Mouse (Mus musculus) CD8-positive naive resting alpha-beta T cell, adult 2 months (primary cell): ENCODE data around the gene Cabp4.
"Not testable (repeated sequence)": the region's sequence is repeated elsewhere in the genome, so short reads cannot be mapped to it uniquely, and the experiment has no call there.

ENCODE experiments used
- DNase-seq, 2 experiments: peaks; one replicate each; pipeline ENCODE4 v3.0.0; 2022; ENCODE audit warnings: low read depth in 2 of 2, low spot score in 2 of 2

The Cabp4 gene

DNA sequence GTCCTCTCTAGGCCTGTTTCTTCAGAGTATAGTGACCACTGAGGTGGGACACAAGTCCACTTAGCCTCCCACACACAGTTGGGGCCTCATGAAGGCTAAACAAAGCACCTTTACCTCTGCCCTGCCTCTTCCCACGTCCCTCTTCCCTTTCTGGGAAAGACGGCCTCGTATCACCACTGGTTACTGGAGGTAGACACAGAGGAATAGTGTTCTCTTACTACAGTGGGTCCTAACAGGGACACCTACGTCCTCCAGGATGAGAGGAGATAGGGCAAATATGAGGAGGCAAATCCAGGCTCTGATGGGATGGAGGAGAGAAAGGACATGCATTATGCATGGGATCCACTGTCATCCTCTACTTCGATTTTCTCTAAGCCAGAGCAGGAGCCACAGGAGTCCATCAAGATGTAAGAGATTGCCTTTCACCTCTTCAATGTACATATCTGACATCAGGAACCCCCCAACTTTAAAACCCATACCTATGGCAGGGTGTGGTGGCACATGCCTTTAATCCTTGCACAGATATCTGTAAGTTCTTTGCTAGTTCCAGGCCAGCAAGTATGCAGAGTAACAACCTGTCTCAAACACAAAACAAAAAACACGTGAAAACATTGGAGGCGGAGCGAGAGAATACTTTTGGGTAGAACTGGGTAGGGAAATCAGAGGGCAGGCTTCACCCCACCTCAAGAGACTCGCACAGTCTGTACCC is 4.1 kb upstream of the Cabp4 start:
- no peak for DNase-seq

DNA sequence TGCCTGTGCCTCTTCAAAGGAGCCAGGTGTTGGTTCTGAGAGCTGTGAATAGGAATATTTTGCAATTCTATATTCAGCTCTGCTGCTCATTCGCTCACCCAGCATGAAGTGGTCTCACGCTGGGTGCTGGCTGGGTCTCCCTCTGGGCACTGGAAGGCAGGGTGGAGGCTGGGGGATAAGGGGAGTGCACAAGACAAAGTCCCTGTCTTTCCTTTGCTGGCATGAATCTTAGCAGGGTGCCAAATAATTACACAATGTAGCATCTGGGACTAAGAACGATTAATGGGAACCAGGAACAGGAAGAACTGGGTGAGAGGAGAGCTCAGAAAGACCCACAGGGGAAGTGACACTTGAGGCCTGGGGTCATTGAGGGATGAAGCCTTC is 3.2 kb upstream of the Cabp4 start:
- DNase-seq, result no peak

DNA sequence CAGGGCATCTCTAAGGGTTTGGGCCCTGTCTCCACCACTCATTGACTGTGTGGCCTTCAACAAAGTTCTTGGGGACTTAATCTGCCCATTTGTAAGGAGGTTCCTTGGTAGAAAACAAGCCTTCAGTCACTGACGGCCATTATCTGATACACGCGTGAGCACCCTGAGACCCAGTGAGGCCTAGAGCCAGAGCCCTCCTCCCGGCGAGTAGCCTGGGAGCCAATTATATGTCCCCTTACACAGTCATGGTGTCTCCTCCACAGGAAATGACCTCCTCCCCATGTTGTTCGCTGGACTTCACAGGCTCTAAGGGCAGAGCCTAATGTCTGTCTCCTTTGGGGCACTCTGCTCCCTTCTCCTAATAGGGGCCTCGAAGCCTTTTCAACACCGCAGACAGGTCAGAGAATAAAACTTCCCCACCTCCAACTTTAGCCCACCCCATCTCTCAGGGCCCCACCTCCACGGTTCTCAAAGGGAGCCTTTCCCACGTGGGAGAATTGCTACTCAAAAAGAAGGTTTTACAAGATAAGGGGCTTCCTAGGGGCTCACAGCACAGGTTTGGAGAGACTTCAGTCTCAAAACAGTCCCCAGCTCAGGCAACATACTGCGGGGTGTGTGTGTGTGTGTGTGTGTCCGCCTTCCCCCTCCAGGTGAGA is 2.7 kb upstream of the Cabp4 start:
- DNase-seq, result no peak

DNA sequence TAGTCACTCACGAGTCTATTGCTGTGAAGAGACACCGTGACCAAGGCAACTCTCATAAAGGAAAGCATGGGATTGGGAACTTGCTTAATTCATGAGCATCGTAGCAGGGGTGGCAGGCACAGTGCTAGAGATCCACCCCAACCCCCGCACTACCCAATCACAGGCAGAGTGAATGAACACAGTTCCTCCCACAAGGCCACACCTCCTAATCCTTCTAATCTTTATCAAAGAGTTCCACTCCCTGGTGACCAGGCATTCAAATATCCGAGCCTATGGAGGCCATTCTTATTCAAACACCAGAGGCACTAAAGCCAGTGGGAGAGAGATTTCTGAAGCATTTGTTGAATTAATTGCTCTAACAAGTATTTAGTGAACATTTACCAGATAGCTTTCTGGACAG is 2.1 kb upstream of the Cabp4 start:
- DNase-seq, result no peak

DNA sequence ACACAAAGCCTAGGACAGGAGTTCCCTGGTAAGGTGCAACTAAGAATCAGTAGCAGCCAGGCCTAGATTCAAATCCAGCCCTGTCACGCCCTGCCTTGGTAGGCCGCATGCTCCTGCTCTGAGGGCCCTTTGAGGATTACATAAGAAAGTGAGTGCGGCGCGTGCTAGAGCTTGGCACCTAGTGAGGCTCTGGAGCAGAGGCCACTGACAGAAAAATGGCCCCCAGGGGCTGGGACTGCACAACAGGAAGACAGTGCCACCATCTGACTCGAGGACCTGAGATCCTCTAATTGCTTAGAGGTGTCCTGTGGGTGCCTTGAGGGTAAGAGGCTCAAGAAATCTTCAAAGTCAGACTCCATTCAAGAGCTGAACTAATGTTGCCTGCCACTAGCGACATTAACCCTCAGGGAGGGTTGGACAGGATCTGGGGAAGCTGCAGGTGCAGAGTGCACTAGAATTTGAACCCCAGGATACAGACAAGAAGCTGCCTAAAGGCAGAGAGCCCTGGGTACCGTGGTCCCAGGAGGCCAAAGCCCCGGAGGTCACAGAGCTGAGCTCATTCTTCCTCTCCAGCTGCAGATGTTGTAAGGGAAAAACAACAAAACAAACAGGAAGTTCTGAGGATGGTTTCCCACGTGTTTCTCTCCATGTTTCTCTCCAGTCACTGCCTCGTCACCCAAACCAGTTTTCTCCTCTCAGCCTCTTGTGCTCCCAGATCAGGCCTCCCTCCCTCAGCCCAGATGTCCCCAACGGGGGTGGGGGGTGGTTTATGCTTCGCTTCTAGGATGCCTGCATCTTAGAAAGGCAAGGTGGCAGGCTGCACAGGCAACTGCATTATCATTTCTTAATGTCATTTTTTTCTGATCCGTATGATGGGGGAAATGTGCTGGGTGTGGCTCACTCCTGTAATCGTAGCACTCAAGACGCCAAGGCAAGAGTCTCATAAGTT is 991 bp upstream of the Cabp4 start:
- no peak for DNase-seq

DNA sequence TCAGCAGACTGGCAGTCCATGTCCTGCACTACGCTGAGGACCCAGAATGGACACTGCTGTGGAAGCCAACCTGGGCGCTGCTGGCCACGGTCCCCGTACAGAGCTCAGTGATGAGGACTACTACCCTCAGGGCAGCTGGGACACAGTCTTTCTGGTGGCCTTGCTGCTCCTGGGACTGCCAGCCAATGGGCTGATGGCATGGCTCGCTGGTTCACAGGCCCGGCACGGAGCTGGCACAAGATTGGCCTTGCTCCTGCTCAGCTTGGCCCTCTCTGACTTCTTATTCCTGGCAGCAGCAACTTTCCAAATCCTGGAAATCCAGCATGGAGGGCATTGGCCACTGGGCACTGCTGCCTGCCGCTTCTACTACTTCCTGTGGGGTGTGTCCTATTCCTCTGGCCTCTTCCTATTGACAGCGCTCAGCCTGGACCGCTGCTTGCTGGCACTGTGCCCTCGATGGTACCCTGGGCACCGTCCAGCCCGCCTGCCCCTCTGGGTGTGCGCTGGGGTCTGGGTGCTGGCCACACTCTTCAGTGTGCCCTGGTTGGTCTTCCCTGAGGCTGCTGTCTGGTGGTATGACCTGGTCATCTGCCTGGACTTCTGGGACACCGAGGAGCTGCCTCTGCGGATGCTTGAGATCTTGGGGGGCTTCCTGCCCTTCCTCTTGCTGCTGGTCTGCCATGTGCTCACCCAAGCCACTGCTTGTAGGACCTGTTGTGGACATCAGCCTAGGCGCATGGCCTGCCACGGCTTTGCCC is 1.2 kb downstream of the Cabp4 start:
- DNase-seq, result no peak

DNA sequence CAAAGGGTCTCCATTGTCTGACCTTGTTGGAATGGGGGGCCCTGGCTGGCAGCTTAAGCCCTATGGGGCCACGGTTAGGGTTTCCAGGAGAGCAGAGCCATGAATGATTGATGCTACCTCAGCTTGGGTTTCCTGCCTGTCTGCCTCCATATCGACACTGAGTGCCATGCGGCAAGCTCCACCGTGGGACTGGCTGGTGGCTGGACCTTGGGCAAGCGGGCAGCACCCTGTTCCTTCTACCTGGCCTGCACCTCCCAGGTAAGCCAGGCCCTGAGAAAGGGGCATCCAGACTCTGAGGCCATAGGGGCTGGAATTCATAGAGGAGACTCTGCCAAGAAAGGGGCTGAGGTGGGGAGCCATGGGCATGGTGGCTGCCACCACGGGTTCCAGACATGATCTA is 3.7 kb downstream of the Cabp4 start:
- no peak for DNase-seq

DNA sequence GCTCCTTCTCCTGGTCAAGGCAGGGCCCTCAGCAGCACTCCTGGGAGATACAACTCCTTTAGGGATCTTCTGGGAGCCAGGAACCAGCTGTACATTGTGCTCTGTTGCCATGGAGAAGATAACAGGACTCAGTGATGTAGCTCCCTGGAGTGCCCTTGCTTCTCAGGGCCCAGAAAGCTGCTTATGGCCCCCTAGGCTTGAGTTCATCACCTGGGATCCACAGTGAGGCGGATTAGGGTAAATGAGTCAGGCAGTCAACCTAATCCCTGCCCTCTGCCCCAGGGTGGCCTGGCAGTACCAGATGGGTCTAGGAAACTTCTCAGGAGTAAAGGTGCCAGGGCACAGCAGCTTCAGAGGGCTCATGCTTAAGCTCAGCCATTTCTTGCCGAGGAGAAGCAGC is 4.4 kb downstream of the Cabp4 start, which contains the start of gene Gpr152:
Gene Gpr152 (plus strand): TSS at position 342 of the 400 bp plus-strand sequence.
- no peak for DNase-seq

DNA sequence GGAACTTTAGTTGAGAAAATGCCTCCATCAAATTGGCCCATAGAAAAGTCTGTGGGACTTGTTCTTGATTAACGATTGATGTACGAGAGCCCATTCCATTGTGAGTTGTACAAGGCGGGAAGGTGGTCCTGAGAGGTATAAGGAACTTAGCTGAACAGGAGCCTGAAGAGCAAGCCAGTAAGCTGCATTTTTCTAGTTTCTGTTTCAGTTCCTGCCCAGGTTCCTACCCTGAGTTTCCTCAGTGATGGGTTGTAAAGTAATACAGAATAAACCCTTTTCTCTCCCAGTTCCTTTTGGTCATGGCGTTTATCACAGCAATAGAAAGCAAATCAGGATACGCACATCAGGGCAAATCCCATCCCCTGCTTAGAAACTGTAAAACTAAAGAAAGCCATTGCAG is 5.9 kb downstream of the Cabp4 start:
- DNase-seq, result no peak

DNA sequence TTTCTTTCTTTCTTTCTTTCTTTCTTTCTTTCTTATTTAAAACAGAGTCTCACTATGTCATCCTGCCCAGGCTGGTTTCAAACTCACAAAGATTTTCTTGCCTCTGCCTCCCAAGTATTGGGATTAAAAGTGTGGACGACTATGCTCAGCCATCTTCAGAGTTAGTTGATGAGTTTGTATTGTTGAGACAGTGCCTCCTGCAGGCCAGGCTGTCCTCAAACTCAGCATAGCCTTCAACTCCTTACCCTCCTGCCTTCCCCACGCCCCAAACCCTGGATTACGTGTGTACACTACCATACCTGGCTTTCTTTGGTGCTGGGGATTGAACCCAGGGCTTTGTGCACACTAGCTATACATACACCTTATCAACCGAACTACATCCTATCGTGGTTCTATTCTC is 7.4 kb downstream of the Cabp4 start:
- no peak for DNase-seq

DNA sequence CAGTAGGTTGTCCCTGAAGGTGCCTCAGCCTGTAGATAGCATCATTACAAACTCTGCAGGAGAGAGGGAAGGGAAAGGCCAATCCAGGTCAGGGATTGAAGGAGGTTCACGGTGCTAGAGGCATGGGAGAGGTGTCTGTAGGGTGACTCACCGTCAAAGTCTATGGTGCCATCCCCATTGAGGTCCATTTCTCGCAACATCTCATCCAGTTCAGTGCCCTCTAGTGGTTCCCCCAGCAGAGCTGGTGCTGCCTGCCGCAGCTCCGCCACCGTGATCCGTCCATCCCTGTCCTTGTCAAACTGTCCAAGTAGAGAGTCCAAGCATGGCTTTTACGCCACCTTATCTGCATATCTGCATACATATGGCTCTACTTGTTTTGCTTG is 7.9 kb downstream of the Cabp4 start:
- DNase-seq, result not testable (repeated sequence)

DNA sequence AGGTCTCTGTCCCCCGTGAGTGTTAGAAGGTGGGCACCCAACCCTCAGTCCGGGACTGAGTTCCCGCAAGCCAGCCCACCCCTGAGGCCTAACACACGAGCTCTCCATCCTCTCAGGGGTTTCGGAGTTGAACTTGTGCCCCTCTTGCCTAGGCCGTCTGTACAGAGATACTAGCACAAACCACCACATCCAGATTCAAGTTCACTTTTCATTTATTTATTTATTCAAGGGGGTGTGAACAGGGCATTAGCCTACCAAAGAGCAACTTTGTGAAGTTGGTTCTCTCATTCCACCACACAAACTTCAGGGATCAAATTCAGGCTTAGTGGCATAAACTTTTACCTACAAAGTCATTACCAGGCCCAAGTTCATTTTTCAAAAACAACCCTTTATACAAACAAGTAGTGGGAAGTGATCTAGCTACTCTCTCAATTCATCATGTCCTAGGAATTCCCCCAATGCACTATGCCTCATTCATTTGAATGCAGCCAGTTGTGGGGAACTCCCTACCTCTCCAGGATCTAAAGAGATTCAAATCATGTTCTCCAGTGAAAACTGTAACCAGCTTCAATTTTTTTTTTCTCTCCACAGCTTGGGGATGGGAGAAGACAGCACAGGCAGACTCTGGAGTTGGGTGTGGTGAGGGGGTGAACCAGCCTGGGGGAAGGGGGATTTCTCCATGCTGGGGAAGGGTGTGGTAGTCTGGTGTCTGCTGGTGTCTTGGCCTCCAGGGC is 8.4 kb downstream of the Cabp4 start:
- not testable (repeated sequence) for DNase-seq

DNA sequence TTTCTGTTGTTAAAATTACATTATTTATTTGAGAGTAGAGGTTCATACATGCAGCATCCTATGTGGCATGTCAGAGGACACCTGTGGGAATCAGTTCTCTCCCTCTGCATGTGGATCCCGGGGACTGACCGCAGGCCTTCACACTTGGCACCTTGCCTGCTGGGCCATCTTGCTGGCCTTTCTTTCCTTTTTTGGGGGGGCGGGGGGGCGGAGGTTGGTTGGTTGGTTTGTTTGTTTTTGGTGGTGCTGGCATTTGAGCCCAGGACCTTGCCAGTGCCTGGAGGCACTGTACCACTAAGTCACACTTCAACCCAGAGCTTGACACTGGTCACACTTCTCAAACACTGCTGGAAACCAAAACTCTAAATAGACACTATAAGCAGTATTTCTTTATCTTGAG is 9.5 kb downstream of the Cabp4 start:
- DNase-seq, result no peak

DNA sequence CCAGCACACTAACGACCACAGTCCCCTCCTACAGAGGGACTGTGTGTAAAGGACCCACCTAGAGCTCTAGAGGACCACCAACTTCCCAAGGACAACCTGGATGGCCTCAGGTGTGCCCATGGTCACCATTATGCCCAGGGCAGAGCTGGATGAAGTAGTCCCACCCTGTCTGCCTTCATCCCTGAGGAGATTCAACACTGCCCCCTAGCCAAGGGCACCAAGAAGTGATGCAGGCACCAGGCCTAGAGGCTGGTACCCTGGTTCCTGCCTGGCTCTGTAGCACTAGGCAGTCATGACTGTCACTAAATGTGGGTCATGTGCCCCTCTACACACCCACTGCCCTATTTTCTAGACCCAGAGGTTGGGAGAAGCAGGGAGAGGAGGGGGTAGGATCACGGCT is 12.1 kb downstream of the Cabp4 start:
- no peak for DNase-seq

DNA sequence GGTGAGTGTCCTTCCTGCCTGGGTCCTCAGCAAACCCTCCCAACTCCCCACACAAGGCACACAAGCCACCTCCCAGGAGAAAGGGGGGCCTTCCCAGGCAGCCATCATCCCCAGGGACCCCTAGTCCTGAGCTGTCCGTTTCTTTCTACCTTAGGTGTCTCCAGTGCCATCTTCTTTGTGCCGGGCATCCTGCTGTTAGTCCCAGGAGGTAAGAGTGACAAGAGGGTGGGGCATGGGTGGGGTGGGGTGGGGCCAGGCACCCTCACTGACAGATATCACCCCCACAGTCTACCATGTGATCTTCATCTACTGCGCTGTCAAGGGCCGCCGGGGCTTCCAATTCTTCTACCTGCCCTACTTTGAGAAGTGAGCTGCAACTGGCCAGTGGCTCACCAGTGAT is 12.8 kb downstream of the Cabp4 start:
- no peak for DNase-seq

DNA sequence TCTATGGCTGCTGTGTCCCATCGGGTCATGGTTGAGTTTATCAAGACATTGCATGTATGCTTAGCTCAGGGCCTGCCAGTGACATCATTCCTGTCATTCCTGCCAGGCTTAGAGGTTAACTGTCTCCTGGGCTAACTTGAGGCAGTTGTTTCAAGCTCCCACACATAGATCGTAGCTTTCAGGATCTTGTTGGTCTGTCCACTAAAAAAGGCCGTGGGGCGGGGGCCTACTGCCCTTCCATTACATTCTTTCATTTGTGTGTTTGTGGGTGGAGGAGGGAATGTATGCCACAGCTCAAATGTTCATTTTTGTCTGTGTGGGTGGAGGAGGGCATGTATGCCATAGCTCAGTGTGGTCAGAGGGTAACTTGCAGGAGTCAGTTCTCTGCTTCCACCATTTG is 13.7 kb downstream of the Cabp4 start:
- DNase-seq, result no peak

DNA sequence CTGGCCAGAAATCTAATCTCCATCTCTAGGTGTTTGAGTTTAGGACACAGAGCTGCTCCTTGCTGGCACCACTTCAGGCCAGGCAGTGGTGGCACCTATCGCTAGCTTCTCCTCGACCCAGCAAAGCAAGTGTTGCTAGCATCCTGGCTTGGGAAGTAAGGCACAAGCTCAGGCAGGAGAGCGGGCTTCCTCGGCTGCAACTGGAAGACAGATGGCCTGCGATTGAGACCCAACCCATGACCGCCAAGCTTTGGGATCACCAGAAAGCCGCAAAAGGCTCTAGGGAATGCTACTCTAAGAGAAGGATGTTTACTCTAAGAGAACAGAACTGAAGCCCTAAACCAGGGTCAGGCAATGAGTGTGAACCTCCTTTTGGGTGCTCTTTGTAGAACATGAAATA is 14.4 kb downstream of the Cabp4 start:
- no peak for DNase-seq

DNA sequence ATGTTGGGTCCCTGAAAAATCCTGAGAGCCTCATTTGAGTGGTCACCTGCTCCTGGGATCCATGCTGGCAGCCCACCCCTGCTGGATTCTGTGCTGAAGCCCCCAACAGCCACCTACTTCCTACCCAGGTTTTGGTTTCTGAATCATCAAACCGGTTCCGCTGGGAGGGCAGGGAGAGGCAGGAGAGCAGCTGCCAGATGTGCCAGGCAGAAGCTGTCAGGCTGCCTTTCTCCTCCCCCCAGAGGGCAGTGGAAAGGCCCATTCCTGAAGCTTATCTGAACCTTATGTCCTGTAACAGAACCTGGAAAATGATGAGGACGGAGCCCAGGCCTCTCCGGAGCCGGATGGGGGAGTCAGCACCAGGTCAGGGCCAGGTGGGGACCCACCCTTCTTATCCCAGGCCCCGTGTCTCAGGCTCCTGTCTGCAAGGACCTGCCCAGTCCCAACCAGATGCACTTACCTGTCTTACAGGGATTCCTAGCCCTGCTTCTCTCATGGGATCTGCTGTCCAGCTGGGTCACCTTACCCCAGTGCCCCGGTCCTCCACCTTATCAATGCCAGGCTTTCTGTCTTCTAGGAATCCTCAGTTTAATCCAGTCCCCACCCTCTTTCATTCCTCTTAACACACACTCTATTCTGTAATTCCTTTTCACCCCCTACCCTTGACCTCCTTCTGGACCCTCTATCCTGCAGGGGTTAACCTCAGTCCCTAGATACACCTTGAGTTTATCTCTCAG is 16.9 kb downstream of the Cabp4 start:
- DNase-seq, result no peak

DNA sequence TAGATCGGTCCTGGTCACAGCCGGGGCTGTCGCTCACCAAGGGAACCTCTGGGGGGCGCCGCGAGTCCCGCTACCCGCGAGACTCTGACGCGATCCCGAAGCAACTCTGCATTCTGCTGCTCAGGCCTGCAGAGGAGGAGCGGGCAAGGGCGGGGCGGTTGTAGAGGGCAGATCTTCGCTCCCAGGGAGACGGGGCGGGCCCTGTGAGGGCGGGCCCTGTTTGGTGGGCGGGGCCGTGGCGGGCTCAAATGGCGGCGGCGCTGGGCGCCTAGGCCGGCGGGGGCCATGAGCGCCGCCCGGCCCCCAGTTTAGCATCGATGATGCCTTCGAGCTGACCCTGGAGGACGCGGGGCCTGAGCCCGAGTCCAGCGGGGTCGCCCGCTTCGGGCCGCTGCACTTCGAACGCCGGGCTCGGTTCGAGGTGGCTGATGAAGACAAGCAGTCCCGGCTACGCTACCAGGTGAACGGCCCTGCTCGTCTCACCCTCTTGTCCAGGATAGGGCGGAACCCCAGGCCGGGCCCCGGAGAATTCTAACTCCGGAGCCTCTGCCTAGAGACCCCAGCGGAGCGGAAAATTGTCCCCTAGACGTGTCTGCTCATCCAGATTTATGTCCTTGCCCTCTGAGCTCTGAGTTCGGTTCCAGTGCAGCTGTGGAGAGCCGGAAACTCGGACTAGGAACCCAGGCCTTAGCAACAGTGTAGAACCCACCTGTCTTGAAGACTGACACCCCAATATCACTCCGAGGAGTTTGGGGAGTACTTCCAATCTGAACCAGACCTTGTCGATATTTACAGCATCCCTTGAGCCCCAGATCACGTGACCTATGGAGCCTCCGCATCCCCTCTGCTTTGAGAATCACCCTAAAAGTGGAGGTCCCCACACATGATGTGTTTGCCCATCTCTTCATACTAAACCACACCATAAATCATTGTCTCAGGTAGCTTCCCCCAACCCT is 17.8 kb downstream of the Cabp4 start, which contains the start of gene Aip:
Gene Aip (minus strand): TSS at position 118 of the 956 bp plus-strand sequence.
- DNase-seq, result peak; percentile 98 to 99
